Mouse (Mus musculus) ES-Bruce4 (cell line): ENCODE data around the gene Slc25a16. TPM values are rescaled to one million over a fixed set of nuclear protein-coding genes. Genes with fewer than 3 reads are reported as not detected.

Source experiments
- H3K27ac ChIP-seq: 2 replicates; pipeline ENCODE4 v1.5.1; 2012; ENCODE audit warnings: low read length, inconsistent platforms; ENCODE audit not compliant: insufficient read depth
- H3K27me3 ChIP-seq: 2 replicates; pipeline ENCODE4 v1.6.1; 2012; ENCODE audit warnings: mild to moderate bottlenecking, low read length, inconsistent platforms; ENCODE audit not compliant: control insufficient read depth, poor library complexity, insufficient read depth, severe bottlenecking
- H3K36me3 ChIP-seq: 2 replicates; pipeline ENCODE4 v1.6.1; 2012; ENCODE audit warnings: inconsistent platforms, mild to moderate bottlenecking, low read length, moderate library complexity; ENCODE audit not compliant: control insufficient read depth, poor library complexity, insufficient read depth, severe bottlenecking
- H3K4me1 ChIP-seq: one replicate; pipeline ENCODE4 v1.8.1; 2011; ENCODE audit warnings: low read length; ENCODE audit not compliant: control insufficient read depth, insufficient read depth
- H3K4me3 ChIP-seq: 2 replicates; pipeline ENCODE4 v1.5.1; 2011; ENCODE audit warnings: low read depth, mild to moderate bottlenecking, low read length
- H3K9ac ChIP-seq: 2 replicates; pipeline ENCODE4 v1.6.1; 2012; ENCODE audit warnings: low read depth, mild to moderate bottlenecking, inconsistent platforms; ENCODE audit not compliant: poor library complexity, severe bottlenecking
- H3K9me3 ChIP-seq: replicated peaks from 2 replicates; pipeline ENCODE4 v1.6.1; 2012; ENCODE audit warnings: mild to moderate bottlenecking, low read length, inconsistent platforms; ENCODE audit not compliant: control insufficient read depth, poor library complexity, insufficient read depth, severe bottlenecking
- CTCF ChIP-seq: IDR thresholded peaks from one replicate; pipeline ENCODE4 v1.8.1; 2011; ENCODE audit warnings: low read depth, low read length
- EP300 ChIP-seq: IDR thresholded peaks from 2 replicates; pipeline ENCODE4 v1.6.1; 2011; ENCODE audit warnings: low read depth, low read length; ENCODE audit not compliant: insufficient read depth
- POLR2A ChIP-seq: IDR thresholded peaks from one replicate; pipeline ENCODE4 v1.8.1; 2011; ENCODE audit warnings: low read length; ENCODE audit not compliant: insufficient read depth
- polyA plus RNA-seq: library from polyadenylated mRNA; stranded (reverse); fragments of >200 nt; gene quantifications from 2 replicates; pipeline ENCODE4 v1.2.4, GENCODE M21; 2011; ENCODE audit warnings: low read depth; ENCODE audit not compliant: missing spikeins, insufficient read depth, insufficient read length

Gene Slc25a16
- polyA plus RNA-seq, 1 experiment = 11.6 TPM

DNA sequence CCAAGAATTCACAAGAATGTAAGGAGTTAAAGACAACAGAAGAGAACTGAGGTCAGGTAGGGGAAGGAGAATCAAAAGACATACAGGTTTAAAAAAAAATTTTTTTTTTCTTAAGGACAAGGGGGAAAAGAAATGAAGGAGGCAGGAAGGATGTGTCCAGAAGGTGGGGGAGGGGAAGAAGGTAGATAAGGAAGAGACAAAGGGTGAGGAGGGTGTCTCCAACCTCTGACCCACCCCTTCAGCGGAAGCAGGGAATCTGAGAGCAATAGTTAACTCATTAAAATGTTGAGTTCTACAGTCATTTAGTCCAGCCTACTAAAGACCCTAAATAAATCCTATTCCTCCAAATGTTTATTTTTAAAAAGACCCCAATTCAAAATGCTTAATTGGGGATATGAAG lies 35.9 kb upstream of the Slc25a16 start:
- peak overlapping the region; percentile 97 for H3K27ac ChIP-seq
- no peak for TF ChIP-seq POLR2A
- peak; percentile 75 for TF ChIP-seq EP300

DNA sequence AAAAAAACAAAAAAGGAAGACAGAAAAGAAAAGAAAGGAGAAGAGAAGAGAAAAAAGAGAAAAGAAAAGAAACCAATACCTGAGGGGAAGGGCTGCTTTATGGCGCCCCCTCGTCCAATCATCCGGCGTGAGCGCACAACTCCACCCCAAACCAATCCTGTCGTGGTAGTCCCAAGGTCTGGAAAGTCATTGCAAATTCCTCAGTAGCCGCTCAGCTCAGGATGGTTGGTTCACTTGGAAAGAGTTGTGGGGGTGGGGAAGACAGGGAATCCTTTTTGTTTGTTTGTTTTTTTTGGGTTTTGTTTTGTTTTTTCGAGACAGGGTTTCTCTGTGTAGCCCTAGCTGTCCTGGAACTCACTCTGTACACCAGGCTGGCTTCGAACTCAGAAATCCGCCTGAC lies 35.0 kb upstream of the Slc25a16 start:
- Histone ChIP-seq H3K4me3 (peak overlapping the region; percentile 97), H3K4me1 (no peaks in the 10 kb centered on the region), H3K27me3 (no peaks in the 10 kb centered on the region), H3K9ac (peak overlapping the region; percentile 87), H3K36me3 (peaks cover 40% of the 10 kb centered on the region), H3K9me3 (no peaks in the 10 kb centered on the region), H3K27ac (peak overlapping the region; percentile 97)
- TF ChIP-seq POLR2A (peak; percentile 52), CTCF (no peak), EP300 (no peak)

More for the DNA sequence above, 35.9 kb upstream of the Slc25a16 start:
- H3K4me3 ChIP-seq = peak overlapping the region; percentile 99
- H3K27me3 ChIP-seq = no peaks in the 10 kb centered on the region
- H3K9ac ChIP-seq = peak overlapping the region; percentile 87
- H3K4me1 ChIP-seq = no peaks in the 10 kb centered on the region
- H3K9me3 ChIP-seq = no peaks in the 10 kb centered on the region
- peaks cover 49% of the 10 kb centered on the region for H3K36me3 ChIP-seq

DNA sequence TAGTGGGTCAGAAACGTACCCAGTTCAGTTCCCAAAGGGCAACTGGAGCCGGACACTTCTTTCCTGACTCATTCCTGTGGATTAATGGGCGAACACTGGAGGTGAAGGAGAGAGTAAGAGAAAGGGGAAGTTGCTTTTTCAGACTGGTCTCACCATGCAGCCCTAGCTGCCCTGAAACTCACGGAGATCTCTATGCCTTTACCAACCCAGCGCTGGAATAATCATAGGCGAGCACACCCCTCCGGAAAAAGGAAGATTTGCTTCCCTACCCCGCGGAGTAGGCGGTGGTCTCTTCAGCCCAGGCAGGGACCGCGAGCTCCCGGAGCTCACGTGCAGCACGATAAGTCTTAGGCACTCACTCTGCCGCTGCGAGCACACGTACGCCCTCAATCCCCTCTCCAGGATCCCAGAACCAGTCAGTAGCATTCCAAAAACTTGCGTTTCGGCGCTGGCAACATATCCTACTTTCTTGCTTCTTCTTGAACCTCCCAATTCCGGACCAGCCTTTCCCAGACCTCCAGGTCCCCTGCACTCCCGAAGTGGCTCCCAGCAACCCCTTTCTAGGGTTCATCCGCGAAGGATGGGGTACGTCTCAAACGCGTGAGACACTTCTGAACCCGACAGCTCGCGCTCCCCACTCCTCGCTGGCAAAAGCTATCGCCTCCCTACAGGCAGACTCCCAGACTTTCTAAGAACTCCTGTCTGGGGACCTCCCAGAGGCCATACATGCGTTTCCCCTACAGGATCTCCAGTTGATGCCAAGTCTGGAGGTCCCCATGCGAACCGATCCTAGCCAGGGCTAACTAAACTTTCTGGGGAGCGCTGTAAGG lies 34.2 kb upstream of the Slc25a16 start:
- H3K27me3 ChIP-seq = no peaks in the 10 kb centered on the region
- TF ChIP-seq EP300 = peak; percentile 79
- TF ChIP-seq CTCF = no peak
- H3K27ac ChIP-seq = peak overlapping the region; percentile 97
- peak overlapping the region; percentile 97 for H3K4me3 ChIP-seq
- H3K36me3 ChIP-seq = peaks cover 42% of the 10 kb centered on the region
- peak overlapping the region; percentile 87 for H3K9ac ChIP-seq
- H3K4me1 ChIP-seq = no peaks in the 10 kb centered on the region
- H3K9me3 ChIP-seq = no peaks in the 10 kb centered on the region

DNA sequence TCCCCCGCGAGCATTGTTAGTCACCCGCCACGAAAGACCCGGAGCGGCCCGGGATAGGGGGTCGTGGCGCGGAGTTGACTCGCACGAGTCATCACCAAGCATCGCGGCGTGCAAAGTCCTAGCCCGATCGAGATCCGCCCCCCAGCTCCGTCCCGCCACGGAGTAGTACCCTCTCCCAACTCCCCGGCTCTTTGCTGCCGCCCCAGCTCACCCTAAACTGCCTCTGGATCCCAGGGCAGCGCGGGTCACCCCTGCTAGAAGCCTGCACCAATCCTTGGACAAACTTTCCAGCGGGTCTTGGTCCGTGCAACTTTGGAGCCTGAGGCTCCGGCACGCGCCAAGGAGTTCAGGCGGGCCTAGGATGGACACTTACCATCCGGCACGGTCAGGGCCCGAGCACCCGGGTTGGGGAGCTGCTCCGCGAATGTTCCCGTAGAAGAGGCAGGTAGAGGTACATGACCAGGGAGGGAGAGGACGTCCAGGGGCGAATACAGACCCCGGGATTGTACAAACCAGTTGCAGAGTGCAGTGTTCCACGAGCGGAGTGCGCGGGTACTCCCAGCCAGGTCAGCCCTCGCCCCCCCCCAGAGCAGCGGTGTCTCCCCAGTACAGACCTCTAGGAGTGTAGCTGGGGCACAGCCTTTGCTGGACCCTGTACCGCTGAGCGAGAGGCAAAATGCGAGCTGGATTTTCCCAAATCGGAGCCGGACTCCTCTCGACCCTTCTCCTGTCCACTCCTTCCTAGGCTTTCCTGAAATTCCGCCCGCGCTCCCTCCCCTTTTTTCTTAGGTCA lies 33.4 kb upstream of the Slc25a16 start:
- peak overlapping the region; percentile 97 for H3K27ac ChIP-seq
- TF ChIP-seq CTCF = no peak
- peak; percentile 79; the same call in 1 of the 2 replicates for TF ChIP-seq EP300
- peak; percentile 27 for TF ChIP-seq POLR2A

DNA sequence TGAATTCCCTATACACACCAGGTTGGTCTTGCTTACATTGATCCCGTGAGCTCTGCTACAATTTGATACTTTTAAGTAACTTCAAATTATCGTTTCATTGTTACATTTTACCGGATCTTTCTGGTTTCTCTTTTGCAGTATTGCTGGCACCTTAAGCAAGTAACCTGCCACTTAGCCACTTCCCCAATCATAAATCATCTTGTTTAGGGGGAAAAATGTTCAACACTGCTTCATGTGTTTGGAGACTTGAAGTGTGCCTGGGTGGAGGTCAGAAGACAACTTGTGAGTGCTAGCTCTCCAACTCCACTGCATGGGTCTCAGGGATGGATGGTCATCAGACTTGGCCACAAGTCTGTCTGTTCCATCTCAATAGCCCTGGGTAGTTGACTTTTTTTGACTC lies 29.4 kb upstream of the Slc25a16 start:
- no peaks in the 10 kb centered on the region for H3K4me1 ChIP-seq
- H3K27ac ChIP-seq = peak overlapping the region; percentile 95
- H3K36me3 ChIP-seq = peaks cover 23% of the 10 kb centered on the region
- H3K4me3 ChIP-seq = peak overlapping the region; percentile 94
- no peaks in the 10 kb centered on the region for H3K27me3 ChIP-seq
- no peaks in the 10 kb centered on the region for H3K9me3 ChIP-seq
- H3K9ac ChIP-seq = peak overlapping the region; percentile 90
- TF ChIP-seq EP300 (no peak), CTCF (no peak), POLR2A (no peak)

More for the DNA sequence above, 33.4 kb upstream of the Slc25a16 start:
- Histone ChIP-seq H3K36me3 (peaks cover 42% of the 10 kb centered on the region), H3K4me1 (no peaks in the 10 kb centered on the region), H3K9ac (peak overlapping the region; percentile 87), H3K4me3 (peak overlapping the region; percentile 97), H3K27me3 (no peaks in the 10 kb centered on the region), H3K9me3 (no peaks in the 10 kb centered on the region)
